Mouse (Mus musculus) lung, adult 2 months (tissue): ENCODE results near the gene Scrt2.

Source experiments
- CTCF ChIP-seq: fragments of 200-500 bp; IDR thresholded peaks from 2 replicates; pipeline ENCODE4 v1.5.1; 2011; ENCODE audit warnings: mild to moderate bottlenecking, low read length, control low read depth; ENCODE audit not compliant: insufficient read depth
- POLR2A ChIP-seq: fragments of 200-500 bp; IDR thresholded peaks from 2 replicates; pipeline ENCODE4 v1.6.1; 2011; ENCODE audit warnings: low read depth, mild to moderate bottlenecking, control low read depth, low read length, borderline replicate concordance; ENCODE audit errors: extremely low read depth

- TF ChIP-seq CTCF, result no peak
- no peak for TF ChIP-seq POLR2A
Observed at GRCm38 (mm10) chr2:152057252-152057563, 24.1 kb upstream of the Scrt2 start.
